Mouse (Mus musculus): ENCODE data around the gene Ldha. TPM values are rescaled to one million over a fixed set of nuclear protein-coding genes. Genes with fewer than 3 reads are reported as not detected.
A peak's percentile ranks its signal among the peaks of the same experiment; 100 is the strongest.
"Not testable (repeated sequence)": the region's sequence is repeated elsewhere in the genome, so short reads cannot be mapped to it uniquely, and the experiment has no call there.

Ldha gene
- polyA plus RNA-seq, 1 experiment from 2014 or later, result 1,291 TPM

GRCm38 (mm10) chr7:46829911-46830310 is 11.4 kb upstream of the Ldha start:
- Histone ChIP-seq H3K9ac (no peak overlapping the region), H3K9me3 (replicated peaks) (no peaks in the 10 kb centered on the region), H3K4me3 (replicated peaks) (no peak overlapping the region), H3K27ac (replicated peaks) (peak overlapping the region; percentile 78), H3K4me2 (no peak overlapping the region), H3K36me3 (replicated peaks) (no peaks in the 10 kb centered on the region), H3K27me3 (no peaks in the 10 kb centered on the region), H3K4me1 (replicated peaks) (peaks cover 56% of the 10 kb centered on the region)
- peak; percentile 74 for ATAC-seq (ENCODE audit: insufficient read depth)
- 69% methylated on average over 12 of the region's 12 CpGs for WGBS (ENCODE audit: insufficient replicate concordance)

GRCm38 (mm10) chr7:46830799-46831590 is 10.3 kb upstream of the Ldha start:
- H3K27ac ChIP-seq (replicated peaks), result peak overlapping the region; percentile 78
- no peaks in the 10 kb centered on the region for H3K36me3 ChIP-seq (replicated peaks)
- no peaks in the 10 kb centered on the region for H3K27me3 ChIP-seq
- ATAC-seq (ENCODE audit: insufficient read depth), result peak; percentile 9
- 18% methylated on average over 13 of the region's 13 CpGs for WGBS (ENCODE audit: insufficient replicate concordance)
- H3K9me3 ChIP-seq (replicated peaks), result no peaks in the 10 kb centered on the region
- H3K4me2 ChIP-seq, result no peak overlapping the region
- H3K9ac ChIP-seq, result no peak overlapping the region
- H3K4me1 ChIP-seq (replicated peaks), result peaks cover 56% of the 10 kb centered on the region
- H3K4me3 ChIP-seq (replicated peaks), result no peak overlapping the region

DNA sequence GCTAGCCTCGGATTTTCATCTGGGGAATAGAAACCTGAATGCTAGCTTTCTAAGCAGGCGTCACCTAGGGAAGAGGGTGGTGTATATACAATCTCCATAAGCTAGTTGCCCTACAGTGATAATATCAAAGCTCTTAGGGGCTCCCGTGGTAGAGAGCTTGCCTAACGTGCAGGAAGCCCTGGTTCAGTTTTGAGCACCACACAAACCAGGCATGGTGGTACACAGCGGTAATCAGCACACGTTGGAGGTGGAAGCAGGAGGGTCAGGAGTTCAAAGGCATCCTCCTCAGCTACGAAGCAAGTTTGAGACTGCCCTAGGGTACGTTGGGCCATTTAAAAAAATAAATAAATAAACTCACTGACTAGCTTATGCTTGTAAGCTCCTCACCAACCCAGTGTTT is 9.6 kb upstream of the Ldha start:
- Histone ChIP-seq H3K4me3 (replicated peaks) (no peak overlapping the region), H3K36me3 (replicated peaks) (no peaks in the 10 kb centered on the region), H3K4me2 (no peak overlapping the region), H3K4me1 (replicated peaks) (peaks cover 56% of the 10 kb centered on the region), H3K9me3 (replicated peaks) (no peaks in the 10 kb centered on the region), H3K27me3 (no peaks in the 10 kb centered on the region), H3K27ac (replicated peaks) (peak overlapping the region; percentile 78), H3K9ac (no peak overlapping the region)
- ATAC-seq (ENCODE audit: insufficient read depth), result no peak
- 35% methylated on average over 8 of the region's 8 CpGs for whole genome bisulfite sequencing (ENCODE audit: insufficient replicate concordance)

DNA sequence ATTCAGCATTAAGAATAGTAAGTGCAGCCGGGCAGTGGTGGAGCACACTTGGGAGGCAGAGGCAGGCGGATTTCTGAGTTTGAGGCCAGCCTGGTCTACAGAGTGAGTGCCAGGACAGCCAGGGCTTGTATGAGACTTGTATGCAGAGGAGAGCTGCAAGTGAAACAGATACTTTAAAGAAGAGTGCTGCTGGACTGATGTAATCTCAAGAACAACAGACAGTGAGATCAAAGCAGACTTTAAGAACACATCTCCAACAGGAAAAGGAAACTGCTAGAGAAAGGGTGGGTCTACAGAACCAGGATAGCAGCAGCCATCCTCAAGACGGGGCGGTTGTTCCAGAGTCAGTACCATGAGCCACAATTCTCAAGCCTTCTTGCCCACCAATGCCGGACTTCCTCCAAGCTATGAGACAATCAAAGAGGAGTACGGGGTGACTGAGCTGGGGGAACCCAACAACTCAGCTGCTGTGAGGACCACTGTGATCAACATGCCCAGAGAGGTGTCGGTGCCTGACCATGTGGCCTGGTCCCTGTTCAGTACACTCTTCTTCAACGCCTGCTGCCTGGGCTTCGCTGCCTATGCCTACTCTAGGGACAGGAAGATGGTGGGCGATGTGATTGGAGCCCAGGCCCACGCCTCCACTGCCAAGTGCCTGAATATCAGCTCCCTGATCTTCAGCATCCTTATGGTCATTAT is 9.0 kb upstream of the Ldha start:
- WGBS (ENCODE audit: insufficient replicate concordance), result 65% methylated on average over 11 of the region's 11 CpGs
- H3K9me3 ChIP-seq (replicated peaks); H3K27me3 ChIP-seq; H3K4me2 ChIP-seq; H3K4me3 ChIP-seq (replicated peaks); H3K36me3 ChIP-seq (replicated peaks); ATAC-seq (ENCODE audit: insufficient read depth); H3K27ac ChIP-seq (replicated peaks); H3K9ac ChIP-seq: not testable (repeated sequence)
- peaks cover 56% of the 10 kb centered on the region for H3K4me1 ChIP-seq (replicated peaks)

DNA sequence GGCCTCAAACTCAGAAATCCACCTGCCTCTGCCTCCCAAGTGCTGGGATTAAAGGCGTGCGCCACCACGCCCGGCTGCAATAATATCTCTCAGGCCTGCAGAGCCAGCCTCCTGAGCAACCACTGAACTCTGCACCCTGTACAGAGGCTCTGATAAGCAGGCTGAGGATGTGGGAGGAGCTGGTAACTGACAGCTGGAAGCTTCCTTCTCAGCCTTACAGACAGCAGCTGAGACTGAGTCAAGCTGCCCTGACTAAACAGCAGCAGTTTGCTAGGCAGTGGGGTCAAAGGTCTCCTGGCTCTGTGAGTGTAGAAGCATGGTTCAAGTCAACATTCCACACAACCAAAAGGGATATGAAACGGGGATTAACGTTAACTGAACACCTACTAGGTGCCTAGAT is 8.0 kb upstream of the Ldha start:
- no peak overlapping the region for H3K4me3 ChIP-seq (replicated peaks)
- H3K4me2 ChIP-seq, result no peak overlapping the region
- peak; percentile 68 for ATAC-seq (ENCODE audit: insufficient read depth)
- peaks cover 54% of the 10 kb centered on the region for H3K4me1 ChIP-seq (replicated peaks)
- no peaks in the 10 kb centered on the region for H3K9me3 ChIP-seq (replicated peaks)
- H3K9ac ChIP-seq, result no peak overlapping the region
- no peaks in the 10 kb centered on the region for H3K36me3 ChIP-seq (replicated peaks)
- peak overlapping the region; percentile 31 for H3K27ac ChIP-seq (replicated peaks)
- 6% methylated on average over 6 of the region's 6 CpGs for WGBS (ENCODE audit: insufficient replicate concordance)
- no peaks in the 10 kb centered on the region for H3K27me3 ChIP-seq

DNA sequence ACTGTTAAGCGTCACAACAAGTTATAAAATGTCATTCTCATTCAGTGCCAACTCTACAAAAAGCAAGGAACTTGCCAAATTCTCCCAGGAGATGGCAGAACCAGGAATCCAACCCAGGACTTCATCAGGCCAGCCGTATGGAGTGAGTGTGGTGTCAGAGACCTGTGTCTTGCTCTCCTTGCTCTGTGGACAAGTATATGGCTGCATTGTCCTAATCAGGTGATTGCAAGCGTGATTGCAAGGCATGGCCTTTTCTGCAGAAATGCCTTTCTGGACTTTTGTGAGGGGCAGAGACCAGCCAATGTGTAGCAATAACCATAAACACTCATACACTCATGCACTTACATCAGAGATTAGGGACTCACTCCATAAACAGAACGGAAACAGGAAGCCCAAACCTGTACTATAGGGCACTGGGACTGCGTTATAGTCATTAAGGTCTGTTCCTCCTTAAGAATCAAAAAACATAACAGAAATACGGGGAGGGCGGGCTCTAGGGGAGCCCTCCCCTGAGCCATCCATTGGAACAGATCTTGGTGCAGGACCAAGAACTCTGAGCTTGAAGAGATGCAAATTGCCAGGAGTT is 7.5 kb upstream of the Ldha start:
- H3K36me3 ChIP-seq (replicated peaks), result no peaks in the 10 kb centered on the region
- H3K4me1 ChIP-seq (replicated peaks), result peaks cover 59% of the 10 kb centered on the region
- 45% methylated on average over 7 of the region's 7 CpGs for WGBS (ENCODE audit: insufficient replicate concordance)
- no peak overlapping the region for H3K4me3 ChIP-seq (replicated peaks)
- no peak overlapping the region for H3K4me2 ChIP-seq
- H3K27ac ChIP-seq (replicated peaks), result peak overlapping the region; percentile 31
- H3K9me3 ChIP-seq (replicated peaks), result no peaks in the 10 kb centered on the region
- no peaks in the 10 kb centered on the region for H3K27me3 ChIP-seq
- no peak for ATAC-seq (ENCODE audit: insufficient read depth)
- no peak overlapping the region for H3K9ac ChIP-seq

GRCm38 (mm10) chr7:46834994-46835610 is 6.2 kb upstream of the Ldha start:
- H3K9ac ChIP-seq, result no peak overlapping the region
- no peaks in the 10 kb centered on the region for H3K9me3 ChIP-seq (replicated peaks)
- H3K4me3 ChIP-seq (replicated peaks), result no peak overlapping the region
- H3K36me3 ChIP-seq (replicated peaks), result no peaks in the 10 kb centered on the region
- no peak overlapping the region; the same call in 1 of the 2 replicates for H3K27ac ChIP-seq (replicated peaks)
- peaks cover 69% of the 10 kb centered on the region for H3K4me1 ChIP-seq (replicated peaks)
- WGBS (ENCODE audit: insufficient replicate concordance), result 69% methylated on average over 14 of the region's 14 CpGs
- no peaks in the 10 kb centered on the region for H3K27me3 ChIP-seq
- ATAC-seq (ENCODE audit: insufficient read depth), result no peak
- no peak overlapping the region for H3K4me2 ChIP-seq

DNA sequence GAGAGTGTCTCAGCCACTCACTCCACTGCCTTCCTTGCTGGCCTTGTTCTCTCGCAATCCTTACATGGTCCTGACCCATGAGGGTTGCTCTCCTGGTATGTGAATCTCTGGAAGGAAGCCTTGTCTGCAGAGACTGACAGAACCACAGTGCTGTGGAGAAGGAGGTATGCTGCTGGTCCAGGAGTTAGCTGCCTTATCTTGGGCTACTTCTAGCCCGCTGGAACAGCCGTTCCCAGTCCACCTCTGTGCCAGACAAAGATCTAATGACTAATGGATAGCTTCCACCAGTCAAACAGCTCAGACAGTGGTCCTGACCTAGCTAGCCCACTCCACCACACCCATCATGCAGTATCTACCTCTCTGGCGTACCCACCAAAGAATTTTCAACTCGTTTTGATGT is 4.9 kb upstream of the Ldha start:
- H3K4me1 ChIP-seq (replicated peaks), result peaks cover 67% of the 10 kb centered on the region
- H3K27me3 ChIP-seq, result no peaks in the 10 kb centered on the region
- H3K36me3 ChIP-seq (replicated peaks), result no peaks in the 10 kb centered on the region
- no peaks in the 10 kb centered on the region for H3K9me3 ChIP-seq (replicated peaks)
- no peak for ATAC-seq (ENCODE audit: insufficient read depth)
- no peak overlapping the region for H3K27ac ChIP-seq (replicated peaks)
- H3K4me3 ChIP-seq (replicated peaks), result no peak overlapping the region
- H3K4me2 ChIP-seq, result no peak overlapping the region
- 58% methylated on average over 5 of the region's 5 CpGs for WGBS (ENCODE audit: insufficient replicate concordance)
- H3K9ac ChIP-seq, result no peak overlapping the region

DNA sequence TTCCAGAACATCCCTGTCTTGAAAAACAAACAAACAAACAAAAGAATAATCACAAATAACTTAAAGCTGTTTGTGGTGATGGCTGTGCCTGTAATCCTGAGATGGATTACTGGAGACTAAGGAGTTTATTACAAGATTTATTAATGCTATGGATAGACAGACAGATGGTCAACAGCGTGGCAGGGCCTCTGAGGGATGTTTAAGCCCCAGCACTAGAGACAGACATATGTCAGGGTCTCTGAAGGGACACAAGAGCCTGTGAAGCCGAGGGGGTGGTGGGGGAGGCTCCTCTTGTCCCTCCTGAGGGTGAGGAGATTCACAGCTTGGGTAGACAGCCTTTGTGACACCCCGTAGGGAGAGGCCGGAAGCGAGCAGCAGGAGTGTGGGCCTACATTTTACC is 4.2 kb upstream of the Ldha start:
- H3K4me1 ChIP-seq (replicated peaks), result peaks cover 63% of the 10 kb centered on the region
- no peak overlapping the region for H3K27ac ChIP-seq (replicated peaks)
- H3K9ac ChIP-seq, result no peak overlapping the region
- no peak overlapping the region for H3K4me3 ChIP-seq (replicated peaks)
- no peaks in the 10 kb centered on the region for H3K36me3 ChIP-seq (replicated peaks)
- no peak for ATAC-seq (ENCODE audit: insufficient read depth)
- H3K4me2 ChIP-seq, result no peak overlapping the region
- 73% methylated on average over 5 of the region's 5 CpGs for WGBS (ENCODE audit: insufficient replicate concordance)
- H3K9me3 ChIP-seq (replicated peaks), result no peaks in the 10 kb centered on the region
- no peaks in the 10 kb centered on the region for H3K27me3 ChIP-seq

GRCm38 (mm10) chr7:46838104-46838671 is 3.1 kb upstream of the Ldha start:
- Histone ChIP-seq H3K36me3 (replicated peaks) (no peaks in the 10 kb centered on the region), H3K9me3 (replicated peaks) (no peaks in the 10 kb centered on the region), H3K4me2 (peak overlapping the region; percentile 46), H3K27ac (replicated peaks) (peak overlapping the region; percentile 76), H3K27me3 (no peaks in the 10 kb centered on the region), H3K9ac (no peak overlapping the region), H3K4me3 (replicated peaks) (no peak overlapping the region), H3K4me1 (replicated peaks) (peaks cover 54% of the 10 kb centered on the region)
- ATAC-seq (ENCODE audit: insufficient read depth), result peak; percentile 13; the same call in 1 of the 2 replicates
- WGBS (ENCODE audit: insufficient replicate concordance), result 5% methylated on average over 9 of the region's 9 CpGs

GRCm38 (mm10) chr7:46838891-46839302 is 2.4 kb upstream of the Ldha start:
- H3K27me3 ChIP-seq, result no peaks in the 10 kb centered on the region
- no peak for ATAC-seq (ENCODE audit: insufficient read depth)
- H3K27ac ChIP-seq (replicated peaks), result peak overlapping the region; percentile 76
- H3K36me3 ChIP-seq (replicated peaks), result no peaks in the 10 kb centered on the region
- H3K9me3 ChIP-seq (replicated peaks), result no peaks in the 10 kb centered on the region
- no peak overlapping the region for H3K9ac ChIP-seq
- no peak overlapping the region for H3K4me3 ChIP-seq (replicated peaks)
- peak overlapping the region; percentile 46 for H3K4me2 ChIP-seq
- 3% methylated on average over 8 of the region's 8 CpGs for WGBS (ENCODE audit: insufficient replicate concordance)
- peaks cover 53% of the 10 kb centered on the region for H3K4me1 ChIP-seq (replicated peaks)

Measured in liver, embryonic 15.5 days (tissue).